8 mouse cellular contexts compared by ENCODE assay signal in genomic region chr17:24170125-24170524, GRCm38 (mm10). TPM values are rescaled to one million over a fixed set of nuclear protein-coding genes. Genes with fewer than 3 reads are reported as not detected.
DNase-seq lines count a peak whose midpoint lies in the region; ATAC-seq and TF ChIP-seq lines count a peak whose summit lies in the region.

No protein-coding gene starts in this region.

- H3K4me1 ChIP-seq in kidney, embryonic 16.5 days (ENCODE audit: insufficient read depth, low read length) = peaks cover 22% of the 10 kb centered on the region
- peaks cover 23% of the 10 kb centered on the region for H3K4me1 ChIP-seq in embryonic facial prominence, embryonic 10.5 days
- H3K4me1 ChIP-seq in hindbrain, postnatal 0 days (ENCODE audit: insufficient read depth, low read length) = peaks cover 14% of the 10 kb centered on the region
- peaks cover 8% of the 10 kb centered on the region for H3K4me1 ChIP-seq in midbrain, postnatal 0 days (ENCODE audit: insufficient read depth, low read length)

- peak overlapping the region; percentile 75 for H3K4me2 ChIP-seq in kidney, embryonic 16.5 days (replicated peaks; ENCODE audit: low read depth, low read length)
- H3K4me2 ChIP-seq in hindbrain, postnatal 0 days (ENCODE audit: low read depth, low read length) = peak overlapping the region; percentile 78
- H3K4me2 ChIP-seq in midbrain, postnatal 0 days (ENCODE audit: low read depth, low read length, poor library complexity, severe bottlenecking) = peak overlapping the region; percentile 63

- TF ChIP-seq CTCF in hindbrain, postnatal 0 days (IDR thresholded peaks at IDR 0.05; ENCODE audit: low read depth) = no peak
- no peak for TF ChIP-seq CTCF in midbrain, postnatal 0 days (IDR thresholded peaks at IDR 0.05)

- no peaks in the 10 kb centered on the region for H3K27me3 ChIP-seq in kidney, embryonic 16.5 days (ENCODE audit: insufficient read depth, low read length)
- no peaks in the 10 kb centered on the region for H3K27me3 ChIP-seq in embryonic facial prominence, embryonic 10.5 days (replicated peaks; ENCODE audit: low read depth, poor library complexity, severe bottlenecking)
- no peaks in the 10 kb centered on the region for H3K27me3 ChIP-seq in hindbrain, postnatal 0 days (ENCODE audit: insufficient read depth, low read length)
- no peaks in the 10 kb centered on the region for H3K27me3 ChIP-seq in midbrain, postnatal 0 days (ENCODE audit: insufficient read depth, low read length)

- peak overlapping the region; percentile 97; the same call in 1 of the 2 replicates for H3K27ac ChIP-seq in kidney, embryonic 16.5 days (ENCODE audit: low read length)
- H3K27ac ChIP-seq in embryonic facial prominence, embryonic 10.5 days (replicated peaks) = peak overlapping the region; percentile 100
- peak overlapping the region; percentile 100 for H3K27ac ChIP-seq in hindbrain, postnatal 0 days
- H3K27ac ChIP-seq in midbrain, postnatal 0 days (ENCODE audit: low read depth, low read length) = peak overlapping the region; percentile 99

- WGBS in kidney, embryonic 16.5 days = 62% methylated on average over 3 of the region's 3 CpGs
- WGBS in embryonic facial prominence, embryonic 10.5 days = 68% methylated on average over 3 of the region's 3 CpGs
- WGBS in hindbrain, postnatal 0 days = 54% methylated on average over 3 of the region's 3 CpGs
- whole genome bisulfite sequencing in midbrain, postnatal 0 days = 59% methylated on average over 3 of the region's 3 CpGs

- peaks cover 3% of the 10 kb centered on the region; the same call in 1 of the 2 replicates for H3K36me3 ChIP-seq in kidney, embryonic 16.5 days (ENCODE audit: insufficient read depth, low read length)
- peaks cover 26% of the 10 kb centered on the region for H3K36me3 ChIP-seq in embryonic facial prominence, embryonic 10.5 days (replicated peaks)
- peaks cover 3% of the 10 kb centered on the region; the same call in 1 of the 2 replicates for H3K36me3 ChIP-seq in hindbrain, postnatal 0 days (ENCODE audit: insufficient read depth, low read length)
- peaks cover 9% of the 10 kb centered on the region for H3K36me3 ChIP-seq in midbrain, postnatal 0 days (ENCODE audit: insufficient read depth, low read length)

- H3K4me3 ChIP-seq in kidney, embryonic 16.5 days (ENCODE audit: low read length) = peak overlapping the region; percentile 83
- peak overlapping the region; percentile 97 for H3K4me3 ChIP-seq in embryonic facial prominence, embryonic 10.5 days
- peak overlapping the region; percentile 57 for H3K4me3 ChIP-seq in hindbrain, postnatal 0 days (ENCODE audit: low read length)
- peak overlapping the region; percentile 83 for H3K4me3 ChIP-seq in midbrain, postnatal 0 days (ENCODE audit: low read depth, low read length)

- H3K9me3 ChIP-seq in kidney, embryonic 16.5 days (ENCODE audit: low read length) = no peaks in the 10 kb centered on the region
- H3K9me3 ChIP-seq in embryonic facial prominence, embryonic 10.5 days = no peaks in the 10 kb centered on the region
- H3K9me3 ChIP-seq in hindbrain, postnatal 0 days (ENCODE audit: low read length) = no peaks in the 10 kb centered on the region
- H3K9me3 ChIP-seq in midbrain, postnatal 0 days (ENCODE audit: low read length) = no peaks in the 10 kb centered on the region

- DNase-seq in kidney, postnatal 4 days = no peak
- no peak for DNase-seq in embryonic facial prominence, embryonic 10.5 days (ENCODE audit: low spot score)
- no peak for DNase-seq in hindbrain, postnatal 0 days (ENCODE audit: low spot score)
- DNase-seq in midbrain, postnatal 0 days (ENCODE audit: low spot score) = no peak
- no peak for DNase-seq in natural killer cell, adult 2 months (ENCODE audit: low spot score in 2 of 2)
- DNase-seq in embryo, embryonic 9.5 days (ENCODE audit: extremely low spot score) = no peak
- no peak for DNase-seq in gastrocnemius, postnatal 4 days (ENCODE audit: low spot score in 2 of 2)

- H3K9ac ChIP-seq in kidney, embryonic 16.5 days (replicated peaks; ENCODE audit: low read length) = peak overlapping the region; percentile 91
- peak overlapping the region; percentile 85 for H3K9ac ChIP-seq in hindbrain, postnatal 0 days (replicated peaks; ENCODE audit: low read length)
- peak overlapping the region; percentile 93; the same call in 1 of the 2 replicates for H3K9ac ChIP-seq in midbrain, postnatal 0 days (replicated peaks; ENCODE audit: low read length, poor library complexity, severe bottlenecking)

- no peak for ATAC-seq in kidney, embryonic 16.5 days (ENCODE audit: low FRiP score, low TSS enrichment)
- ATAC-seq in hindbrain, postnatal 0 days = no peak
- no peak for ATAC-seq in midbrain, postnatal 0 days (ENCODE audit: low FRiP score)

RNA-seq across cellular contexts. Expression of gene Atp6v0c, which starts 0.6 kb away (rescaled TPM):
- 695 and 701 TPM in 2 replicates for polyA plus RNA-seq in kidney, embryonic 16.5 days (2015; fragmentation: Nextera tagmentation; extraction: Ambion mirVana)
- 422 and 435 TPM in 2 replicates for polyA plus RNA-seq in embryonic facial prominence, embryonic 10.5 days (2016; fragmentation: Nextera tagmentation; extraction: Ambion mirVana)
- 780 and 854 TPM in 2 replicates for total RNA-seq in hindbrain, postnatal 0 days (2014; rRNA removed)
- polyA plus RNA-seq in hindbrain, postnatal 0 days (2015; fragmentation: Nextera tagmentation; extraction: Ambion mirVana) = 2,172 and 2,275 TPM in 2 replicates
- 730 and 771 TPM in 2 replicates for total RNA-seq in midbrain, postnatal 0 days (2014; rRNA removed)
- polyA plus RNA-seq in midbrain, postnatal 0 days (2015; fragmentation: Nextera tagmentation; extraction: Ambion mirVana) = 2,426 and 2,595 TPM in 2 replicates
- total RNA-seq in gastrocnemius, postnatal 4 days (2021) = 100 to 1,000 TPM; 193 to 194 TPM

RNA-seq across cellular contexts. Expression of gene Amdhd2, which starts 6.6 kb away (rescaled TPM):
- polyA plus RNA-seq in kidney, embryonic 16.5 days (2015; fragmentation: Nextera tagmentation; extraction: Ambion mirVana) = 42.1 and 45.6 TPM in 2 replicates
- 44.6 and 50.0 TPM in 2 replicates for polyA plus RNA-seq in embryonic facial prominence, embryonic 10.5 days (2016; fragmentation: Nextera tagmentation; extraction: Ambion mirVana)
- total RNA-seq in hindbrain, postnatal 0 days (2014; rRNA removed) = 42.0 and 53.0 TPM in 2 replicates
- polyA plus RNA-seq in hindbrain, postnatal 0 days (2015; fragmentation: Nextera tagmentation; extraction: Ambion mirVana) = 38.4 and 40.0 TPM in 2 replicates
- total RNA-seq in midbrain, postnatal 0 days (2014; rRNA removed) = 40.2 and 58.6 TPM in 2 replicates
- 34.0 and 41.4 TPM in 2 replicates for polyA plus RNA-seq in midbrain, postnatal 0 days (2015; fragmentation: Nextera tagmentation; extraction: Ambion mirVana)
- total RNA-seq in gastrocnemius, postnatal 4 days (2021) = 10 to 100 TPM; 20.2 to 24.7 TPM

RNA-seq across cellular contexts. Expression of gene Pdpk1, which starts 19.4 kb away (rescaled TPM):
- 34.9 and 37.6 TPM in 2 replicates for polyA plus RNA-seq in kidney, embryonic 16.5 days (2015; fragmentation: Nextera tagmentation; extraction: Ambion mirVana)
- 30.4 and 30.9 TPM in 2 replicates for polyA plus RNA-seq in embryonic facial prominence, embryonic 10.5 days (2016; fragmentation: Nextera tagmentation; extraction: Ambion mirVana)
- 49.2 and 54.1 TPM in 2 replicates for total RNA-seq in hindbrain, postnatal 0 days (2014; rRNA removed)
- polyA plus RNA-seq in hindbrain, postnatal 0 days (2015; fragmentation: Nextera tagmentation; extraction: Ambion mirVana) = 51.4 and 56.3 TPM in 2 replicates
- total RNA-seq in midbrain, postnatal 0 days (2014; rRNA removed) = 57.9 and 68.1 TPM in 2 replicates
- 53.2 and 61.5 TPM in 2 replicates for polyA plus RNA-seq in midbrain, postnatal 0 days (2015; fragmentation: Nextera tagmentation; extraction: Ambion mirVana)
- total RNA-seq in gastrocnemius, postnatal 4 days (2021) = 10 to 100 TPM; 52.6 to 60.6 TPM

RNA-seq across cellular contexts. Expression of gene Tbc1d24, which starts 35.2 kb away (rescaled TPM):
- 5.6 and 6.2 TPM in 2 replicates for polyA plus RNA-seq in kidney, embryonic 16.5 days (2015; fragmentation: Nextera tagmentation; extraction: Ambion mirVana)
- 6.0 and 6.1 TPM in 2 replicates for polyA plus RNA-seq in embryonic facial prominence, embryonic 10.5 days (2016; fragmentation: Nextera tagmentation; extraction: Ambion mirVana)
- 145 and 151 TPM in 2 replicates for total RNA-seq in hindbrain, postnatal 0 days (2014; rRNA removed)
- 21.1 and 22.8 TPM in 2 replicates for polyA plus RNA-seq in hindbrain, postnatal 0 days (2015; fragmentation: Nextera tagmentation; extraction: Ambion mirVana)
- total RNA-seq in midbrain, postnatal 0 days (2014; rRNA removed) = 146 and 168 TPM in 2 replicates
- 27.4 and 27.6 TPM in 2 replicates for polyA plus RNA-seq in midbrain, postnatal 0 days (2015; fragmentation: Nextera tagmentation; extraction: Ambion mirVana)
- total RNA-seq in gastrocnemius, postnatal 4 days (2021) = 10 to 100 TPM; 11.7 to 12.3 TPM

RNA-seq across cellular contexts. Expression of gene Ntn3, which starts 39.2 kb away (rescaled TPM):
- 4.3 and 4.8 TPM in 2 replicates for polyA plus RNA-seq in kidney, embryonic 16.5 days (2015; fragmentation: Nextera tagmentation; extraction: Ambion mirVana)
- 5.0 and 7.3 TPM in 2 replicates for polyA plus RNA-seq in embryonic facial prominence, embryonic 10.5 days (2016; fragmentation: Nextera tagmentation; extraction: Ambion mirVana)
- total RNA-seq in hindbrain, postnatal 0 days (2014; rRNA removed) = 26.9 and 32.5 TPM in 2 replicates
- 4.1 and 4.3 TPM in 2 replicates for polyA plus RNA-seq in hindbrain, postnatal 0 days (2015; fragmentation: Nextera tagmentation; extraction: Ambion mirVana)
- total RNA-seq in midbrain, postnatal 0 days (2014; rRNA removed) = 19.4 and 23.6 TPM in 2 replicates
- polyA plus RNA-seq in midbrain, postnatal 0 days (2015; fragmentation: Nextera tagmentation; extraction: Ambion mirVana) = 4.0 and 4.3 TPM in 2 replicates
- 1 to 10 TPM; 4.7 to 4.9 TPM for total RNA-seq in gastrocnemius, postnatal 4 days (2021)
